Mouse (Mus musculus) neural tube, embryonic 12.5 days (tissue): ENCODE data around the gene Cdkl4. TPM values are rescaled to one million over a fixed set of nuclear protein-coding genes. Genes with fewer than 3 reads are reported as not detected.
A peak's percentile ranks its signal among the peaks of the same experiment; 100 is the strongest.
"Not testable (repeated sequence)": the region's sequence is repeated elsewhere in the genome, so short reads cannot be mapped to it uniquely, and the experiment has no call there.

Experiments
- ATAC-seq: fragments of 200-750 bp; cut with Nextera tagmentation; 2 replicates; pipeline ENCODE4 v1.8.0; 2017; ENCODE audit warnings: low read depth, mild to moderate bottlenecking, moderate TSS enrichment, moderate library complexity; ENCODE audit not compliant: low FRiP score
- H3K27ac ChIP-seq: fragments of 300-500 bp; sonication (generic); 2 replicates; pipeline ENCODE4 v1.5.1; 2016
- H3K27me3 ChIP-seq: fragments of 300-500 bp; sonication (generic); replicated peaks from 2 replicates; pipeline ENCODE4 v1.6.1; 2016; ENCODE audit warnings: mild to moderate bottlenecking
- H3K36me3 ChIP-seq: fragments of 300-500 bp; sonication (generic); 2 replicates; pipeline ENCODE4 v1.6.1; 2016; ENCODE audit warnings: mild to moderate bottlenecking
- H3K4me1 ChIP-seq: fragments of 300-500 bp; sonication (generic); 2 replicates; pipeline ENCODE4 v1.6.1; 2016
- H3K4me2 ChIP-seq: fragments of 300-500 bp; sonication (generic); replicated peaks from 2 replicates; pipeline ENCODE4 v1.6.1; 2016; ENCODE audit warnings: mild to moderate bottlenecking
- H3K4me3 ChIP-seq: fragments of 300-500 bp; sonication (generic); 2 replicates; pipeline ENCODE4 v1.5.1; 2016
- H3K9ac ChIP-seq: fragments of 300-500 bp; sonication (generic); 2 replicates; pipeline ENCODE4 v1.6.1; 2016; ENCODE audit warnings: mild to moderate bottlenecking
- H3K9me3 ChIP-seq: fragments of 300-500 bp; sonication (generic); 2 replicates; pipeline ENCODE4 v1.6.1; 2016; ENCODE audit warnings: mild to moderate bottlenecking
- WGBS: fragments of 180-500 bp; shearing (Covaris S2); methylation state at CpG from one replicate; pipeline ENCODE4 v1.1.7; 2016; 5-methylcytosine and 5-hydroxymethylcytosine counted together
- polyA plus RNA-seq: library from polyadenylated mRNA; unstranded; fragments of >200 nt; fragmentation: Nextera tagmentation; extraction: Ambion mirVana; gene quantifications from 2 replicates; pipeline ENCODE4 v1.2.1, GENCODE M21; 2016

Cdkl4 gene
- polyA plus RNA-seq, 1 experiment from 2014 or later = 6.2 TPM

DNA sequence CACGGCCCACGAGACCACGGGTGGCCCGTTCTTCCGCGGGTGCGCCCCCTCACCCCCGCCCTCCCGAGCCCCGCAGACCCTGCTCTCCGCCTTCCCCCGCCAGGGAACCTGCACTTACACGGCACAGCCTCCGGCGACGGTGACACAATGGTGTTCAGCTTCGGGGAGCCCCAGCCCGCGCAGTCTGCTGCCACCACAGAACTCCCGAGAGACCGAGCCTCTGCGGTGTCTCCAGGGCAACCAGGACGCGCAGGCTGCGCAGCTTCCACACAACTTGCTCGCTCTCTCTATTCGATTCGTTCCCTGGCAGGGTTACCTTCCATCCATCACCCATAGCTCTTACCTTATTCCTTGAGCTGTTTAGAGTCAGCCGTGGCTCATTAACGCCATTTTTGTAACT, 399 bp downstream of the Cdkl4 start:
- 1% methylated on average over 30 of the region's 30 CpGs for WGBS
- peaks cover 11% of the 10 kb centered on the region; the same call in 1 of the 2 replicates for H3K36me3 ChIP-seq
- no peaks in the 10 kb centered on the region for H3K9me3 ChIP-seq
- peak overlapping the region; percentile 55 for H3K9ac ChIP-seq
- no peak overlapping the region for H3K27ac ChIP-seq
- peak overlapping the region; percentile 94 for H3K4me2 ChIP-seq
- peak overlapping the region; percentile 41 for H3K4me3 ChIP-seq
- no peaks in the 10 kb centered on the region for H3K27me3 ChIP-seq
- ATAC-seq = peak; percentile 88
- H3K4me1 ChIP-seq = peaks cover 11% of the 10 kb centered on the region

GRCm38 (mm10) chr17:80575008-80575407, 2.6 kb downstream of the Cdkl4 start:
- Histone ChIP-seq H3K27me3 (no peaks in the 10 kb centered on the region), H3K4me1 (peaks cover 11% of the 10 kb centered on the region), H3K4me3 (no peak overlapping the region), H3K9ac (no peak overlapping the region), H3K4me2 (no peak overlapping the region), H3K27ac (no peak overlapping the region), H3K9me3 (no peaks in the 10 kb centered on the region), H3K36me3 (no peaks in the 10 kb centered on the region)
- ATAC-seq = no peak
- 82% methylated on average over 7 of the region's 7 CpGs for WGBS

GRCm38 (mm10) chr17:80574471-80574965, 3.1 kb downstream of the Cdkl4 start:
- ATAC-seq = no peak
- Histone ChIP-seq H3K9ac (no peak overlapping the region), H3K4me1 (peaks cover 11% of the 10 kb centered on the region), H3K27ac (no peak overlapping the region), H3K9me3 (no peaks in the 10 kb centered on the region), H3K27me3 (no peaks in the 10 kb centered on the region), H3K36me3 (no peaks in the 10 kb centered on the region), H3K4me3 (no peak overlapping the region), H3K4me2 (no peak overlapping the region)
- 70% methylated on average over 7 of the region's 7 CpGs for WGBS

DNA sequence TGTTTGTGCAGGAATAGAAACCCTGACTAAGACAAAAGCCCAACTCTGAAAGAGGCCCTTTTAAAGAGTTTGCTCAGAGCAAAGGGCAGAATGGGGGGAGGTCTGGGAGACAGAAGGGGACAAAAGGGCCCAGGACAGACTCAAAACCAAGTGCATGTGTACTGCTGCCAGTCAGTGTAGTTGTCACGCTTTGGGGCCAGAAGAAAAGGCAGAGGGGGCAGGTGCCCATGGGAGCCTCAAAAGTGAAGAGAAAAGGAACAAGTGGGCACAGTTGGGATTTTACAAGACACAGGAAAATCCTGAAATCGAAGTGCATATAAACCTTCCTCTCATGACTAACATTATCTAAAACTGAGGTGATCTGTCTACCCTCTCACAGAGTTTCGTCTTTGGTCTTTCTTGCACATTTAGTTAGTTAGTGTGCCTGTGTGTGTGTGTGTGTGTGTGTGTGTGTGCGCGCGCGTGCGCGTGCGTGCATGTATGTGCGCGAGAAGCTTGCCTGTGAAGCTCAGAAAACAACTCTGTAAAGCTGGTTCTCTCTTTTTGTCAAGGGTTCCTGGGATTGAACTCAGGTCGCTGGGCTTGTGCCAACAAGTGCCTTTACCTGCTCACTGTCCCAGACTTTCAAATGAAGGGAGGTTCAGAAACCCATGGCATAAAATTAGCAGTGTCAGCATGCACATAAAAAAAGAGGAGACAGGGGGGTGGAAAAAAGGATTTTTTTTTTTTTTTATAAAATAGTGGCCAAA, 5.3 kb downstream of the Cdkl4 start:
- Histone ChIP-seq H3K27ac (no peak overlapping the region), H3K4me3 (no peak overlapping the region), H3K9me3 (no peaks in the 10 kb centered on the region), H3K27me3 (no peaks in the 10 kb centered on the region), H3K36me3 (no peaks in the 10 kb centered on the region), H3K9ac (no peak overlapping the region), H3K4me2 (no peak overlapping the region), H3K4me1 (peaks cover 6% of the 10 kb centered on the region)
- 90% methylated on average over 13 of the region's 13 CpGs for WGBS
- ATAC-seq = no peak

GRCm38 (mm10) chr17:80571460-80571859, 6.2 kb downstream of the Cdkl4 start:
- Histone ChIP-seq H3K4me3 (no peak overlapping the region), H3K9me3 (no peaks in the 10 kb centered on the region), H3K4me1 (no peaks in the 10 kb centered on the region), H3K27me3 (no peaks in the 10 kb centered on the region), H3K36me3 (no peaks in the 10 kb centered on the region), H3K27ac (no peak overlapping the region), H3K9ac (no peak overlapping the region), H3K4me2 (no peak overlapping the region)
- WGBS = 94% methylated on average over 4 of the region's 4 CpGs
- no peak for ATAC-seq

DNA sequence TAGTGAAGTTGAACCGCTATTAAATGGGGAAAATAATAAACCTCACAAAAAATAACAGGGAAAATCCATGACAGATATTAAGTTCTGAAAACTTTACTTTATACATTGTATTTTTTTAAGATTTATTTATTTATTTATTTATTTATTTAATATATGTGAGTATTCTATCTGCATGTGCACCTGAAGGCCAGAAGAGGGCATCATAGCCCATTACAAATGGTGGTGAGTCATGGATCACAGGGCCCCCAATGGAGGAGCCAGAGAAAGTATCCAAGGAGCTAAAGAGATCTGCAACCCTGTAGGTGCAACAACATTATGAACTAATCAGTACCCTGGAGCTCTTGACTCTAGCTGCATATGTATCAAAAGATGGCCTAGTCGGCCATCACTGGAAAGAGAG, 7.9 kb downstream of the Cdkl4 start:
- ATAC-seq, H3K27me3 ChIP-seq, H3K9ac ChIP-seq, H3K27ac ChIP-seq, H3K36me3 ChIP-seq, H3K4me2 ChIP-seq, H3K9me3 ChIP-seq, H3K4me1 ChIP-seq, H3K4me3 ChIP-seq: not testable (repeated sequence)
- 91% methylated on average over 1 of the region's 2 CpGs for WGBS

- no peaks in the 10 kb centered on the region for H3K4me1 ChIP-seq
- no peak overlapping the region for H3K9ac ChIP-seq
- no peak overlapping the region for H3K27ac ChIP-seq
- H3K4me2 ChIP-seq = no peak overlapping the region
- ATAC-seq = no peak
- H3K9me3 ChIP-seq = no peaks in the 10 kb centered on the region; the same call in 1 of the 2 replicates
- no peak overlapping the region for H3K4me3 ChIP-seq
- WGBS = 89% methylated on average over 6 of the region's 6 CpGs
- no peaks in the 10 kb centered on the region for H3K27me3 ChIP-seq
- peaks cover 4% of the 10 kb centered on the region; the same call in 1 of the 2 replicates for H3K36me3 ChIP-seq
Observed at GRCm38 (mm10) chr17:80568842-80569601, 8.6 kb downstream of the Cdkl4 start.

- Histone ChIP-seq H3K9me3 (no peaks in the 10 kb centered on the region; the same call in 1 of the 2 replicates), H3K36me3 (peaks cover 4% of the 10 kb centered on the region; the same call in 1 of the 2 replicates), H3K27me3 (no peaks in the 10 kb centered on the region), H3K4me3 (no peak overlapping the region), H3K9ac (no peak overlapping the region), H3K4me2 (no peak overlapping the region), H3K27ac (no peak overlapping the region), H3K4me1 (no peaks in the 10 kb centered on the region)
- no peak for ATAC-seq
- 84% methylated on average over 2 of the region's 2 CpGs for WGBS
Observed at GRCm38 (mm10) chr17:80568441-80568840, 9.2 kb downstream of the Cdkl4 start.

- WGBS = 70% methylated on average over 3 of the region's 3 CpGs
Observed at GRCm38 (mm10) chr17:80564611-80564924, 13.0 kb downstream of the Cdkl4 start.

GRCm38 (mm10) chr17:80563762-80564610, 13.6 kb downstream of the Cdkl4 start:
- ATAC-seq = not testable (repeated sequence)

More at GRCm38 (mm10) chr17:80564611-80564924, 13.0 kb downstream of the Cdkl4 start:
- H3K36me3 ChIP-seq = peaks cover 4% of the 10 kb centered on the region; the same call in 1 of the 2 replicates
- no peaks in the 10 kb centered on the region; the same call in 1 of the 2 replicates for H3K9me3 ChIP-seq
- no peak overlapping the region for H3K27ac ChIP-seq
- H3K4me1 ChIP-seq = no peaks in the 10 kb centered on the region
- H3K9ac ChIP-seq = no peak overlapping the region
- H3K4me2 ChIP-seq = no peak overlapping the region
- no peak for ATAC-seq
- H3K4me3 ChIP-seq = no peak overlapping the region
- H3K27me3 ChIP-seq = no peaks in the 10 kb centered on the region

DNA sequence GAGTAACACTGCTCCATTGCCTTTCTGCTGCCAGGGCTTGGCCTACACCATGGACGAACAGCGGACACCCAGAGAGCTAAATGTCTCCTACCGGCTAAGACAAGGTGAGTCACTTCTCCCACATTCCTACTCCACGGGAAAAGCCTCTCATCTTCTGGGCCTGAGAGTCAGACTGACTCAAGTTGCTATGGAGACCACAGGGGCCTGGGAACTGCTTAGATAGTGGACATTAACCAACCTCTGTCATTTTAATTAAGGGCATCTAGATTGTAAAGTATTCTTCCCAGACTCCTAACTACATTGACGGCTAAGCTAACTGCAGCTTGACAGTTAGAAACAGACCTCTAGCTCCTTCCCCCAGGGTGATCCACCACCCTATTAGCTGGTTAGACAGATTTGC, 14.8 kb downstream of the Cdkl4 start:
- H3K4me1 ChIP-seq = no peaks in the 10 kb centered on the region
- WGBS = 83% methylated on average over 5 of the region's 5 CpGs
- H3K4me3 ChIP-seq = no peak overlapping the region
- no peaks in the 10 kb centered on the region for H3K27me3 ChIP-seq
- H3K27ac ChIP-seq = no peak overlapping the region
- no peak overlapping the region for H3K9ac ChIP-seq
- H3K36me3 ChIP-seq = peaks cover 4% of the 10 kb centered on the region; the same call in 1 of the 2 replicates
- no peak for ATAC-seq
- no peaks in the 10 kb centered on the region; the same call in 1 of the 2 replicates for H3K9me3 ChIP-seq
- H3K4me2 ChIP-seq = no peak overlapping the region

More at GRCm38 (mm10) chr17:80563762-80564610, 13.6 kb downstream of the Cdkl4 start:
- H3K4me2 ChIP-seq, H3K9me3 ChIP-seq, H3K9ac ChIP-seq, H3K4me1 ChIP-seq, H3K27ac ChIP-seq, H3K27me3 ChIP-seq, H3K36me3 ChIP-seq, H3K4me3 ChIP-seq: not testable (repeated sequence)
- WGBS = 95% methylated on average over 27 of the region's 27 CpGs
